Mouse (Mus musculus) cortical plate, adult 2 months (tissue): Measurements from ENCODE around the gene Rexo1. TPM values are rescaled to one million over a fixed set of nuclear protein-coding genes. Genes with fewer than 3 reads are reported as not detected.

ENCODE experiments used
- H3K27ac ChIP-seq: fragments of 200-500 bp; 2 replicates; pipeline ENCODE4 v1.5.1; 2012; ENCODE audit warnings: low read length, control low read depth, inconsistent platforms; ENCODE audit not compliant: insufficient read depth
- H3K4me1 ChIP-seq: fragments of 200-500 bp; 2 replicates; pipeline ENCODE4 v1.6.1; 2011; ENCODE audit warnings: low read length; ENCODE audit not compliant: control insufficient read depth, insufficient read depth
- H3K4me3 ChIP-seq: fragments of 200-500 bp; 2 replicates; pipeline ENCODE4 v1.5.1; 2011; ENCODE audit warnings: mild to moderate bottlenecking, low read length, control low read depth; ENCODE audit not compliant: insufficient read depth
- CTCF ChIP-seq: fragments of 200-500 bp; IDR thresholded peaks from 2 replicates; pipeline ENCODE4 v1.5.1; 2011; ENCODE audit warnings: mild to moderate bottlenecking, control low read depth, low read length; ENCODE audit not compliant: insufficient read depth; ENCODE audit errors: extremely low read depth
- POLR2A ChIP-seq: fragments of 200-500 bp; IDR thresholded peaks from 2 replicates; pipeline ENCODE4 v1.6.1; 2011; ENCODE audit warnings: mild to moderate bottlenecking, low read length, control low read depth; ENCODE audit not compliant: insufficient read depth; ENCODE audit errors: extremely low read depth
- polyA plus RNA-seq: library from polyadenylated mRNA; depleted of rRNA; stranded (reverse); fragments of >200 nt; gene quantifications from 2 replicates; pipeline ENCODE4 v1.2.3, GENCODE M21; 2012

The Rexo1 gene
- polyA plus RNA-seq, 1 experiment = 44.7 TPM

DNA sequence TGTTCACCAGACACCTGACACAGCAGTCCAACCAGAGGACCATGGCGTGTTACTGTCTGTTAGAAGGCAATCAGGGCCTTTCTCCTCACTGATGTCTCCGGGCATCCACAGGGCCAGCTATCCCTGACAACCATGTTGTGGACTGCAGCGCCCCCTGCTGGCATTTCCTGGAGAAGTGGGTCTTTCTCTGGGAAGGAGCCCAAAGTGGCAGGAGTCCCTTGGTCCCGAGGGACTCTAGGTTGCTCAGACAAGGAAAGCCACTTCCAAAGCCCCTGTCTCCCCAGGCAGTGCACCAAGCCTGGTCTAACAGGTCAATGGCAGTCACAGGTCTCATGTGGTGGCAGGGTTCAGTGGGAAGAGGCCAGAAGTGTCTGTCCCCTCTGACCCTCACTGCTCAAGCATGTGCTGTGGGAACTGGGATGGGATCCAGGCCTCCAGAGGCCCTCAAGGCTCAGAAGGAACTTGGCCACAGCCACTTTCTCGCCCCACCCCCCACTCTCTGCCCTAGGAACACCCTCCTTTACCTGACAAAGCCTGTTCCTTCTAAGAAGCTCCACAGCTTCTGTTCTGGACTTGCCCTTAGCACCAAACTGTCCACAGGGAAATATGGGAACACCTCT lies 3.9 kb downstream of the Rexo1 start:
- no peak overlapping the region for H3K4me3 ChIP-seq
- H3K27ac ChIP-seq = no peak overlapping the region
- peaks cover 4% of the 10 kb centered on the region for H3K4me1 ChIP-seq
- TF ChIP-seq CTCF (peak; percentile 69), POLR2A (no peak)

DNA sequence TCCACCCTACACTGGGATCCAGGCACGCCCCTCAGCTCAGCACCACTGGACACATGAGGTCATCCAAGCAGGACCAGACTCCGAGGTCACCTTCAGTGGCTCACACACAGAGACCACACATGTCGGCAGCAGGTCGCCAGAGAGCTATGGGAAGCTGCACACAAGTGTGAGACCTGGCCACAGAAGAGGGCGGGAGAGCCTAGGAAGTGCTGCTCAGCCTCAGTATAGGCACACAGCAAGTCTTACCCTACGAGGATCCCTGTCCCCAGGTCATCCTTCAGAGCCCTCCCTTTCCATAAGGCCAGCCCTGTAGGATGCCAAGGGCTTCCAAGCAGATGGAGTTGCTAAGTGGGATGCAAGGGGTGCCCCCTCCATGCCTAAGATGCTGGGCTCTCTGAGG lies 7.4 kb downstream of the Rexo1 start:
- TF ChIP-seq CTCF = no peak
- TF ChIP-seq POLR2A = no peak
- H3K27ac ChIP-seq = no peak overlapping the region
- no peaks in the 10 kb centered on the region; the same call in 1 of the 2 replicates for H3K4me1 ChIP-seq
- no peak overlapping the region for H3K4me3 ChIP-seq

DNA sequence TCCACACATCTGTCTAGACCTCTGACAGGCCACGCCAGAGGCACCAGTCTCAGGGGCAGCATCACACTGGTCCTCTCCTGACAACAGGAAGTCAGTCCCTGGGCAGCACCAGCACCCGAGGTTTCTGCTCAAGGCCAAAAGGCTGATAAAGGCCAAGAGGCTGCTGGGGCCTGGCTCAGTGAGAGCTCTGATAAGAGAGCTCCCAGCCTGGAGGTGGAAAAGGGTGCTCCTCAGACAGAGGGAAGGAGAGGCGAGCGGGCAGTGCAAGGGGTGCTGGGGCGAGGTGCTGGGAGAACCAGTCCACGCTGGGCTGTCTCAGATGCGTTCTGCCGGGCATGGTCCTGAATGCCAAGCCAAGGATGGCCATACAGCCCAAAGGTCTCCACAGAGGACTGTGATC lies 7.8 kb downstream of the Rexo1 start:
- no peaks in the 10 kb centered on the region; the same call in 1 of the 2 replicates for H3K4me1 ChIP-seq
- TF ChIP-seq POLR2A = no peak
- no peak for TF ChIP-seq CTCF
- H3K27ac ChIP-seq = no peak overlapping the region
- no peak overlapping the region for H3K4me3 ChIP-seq

DNA sequence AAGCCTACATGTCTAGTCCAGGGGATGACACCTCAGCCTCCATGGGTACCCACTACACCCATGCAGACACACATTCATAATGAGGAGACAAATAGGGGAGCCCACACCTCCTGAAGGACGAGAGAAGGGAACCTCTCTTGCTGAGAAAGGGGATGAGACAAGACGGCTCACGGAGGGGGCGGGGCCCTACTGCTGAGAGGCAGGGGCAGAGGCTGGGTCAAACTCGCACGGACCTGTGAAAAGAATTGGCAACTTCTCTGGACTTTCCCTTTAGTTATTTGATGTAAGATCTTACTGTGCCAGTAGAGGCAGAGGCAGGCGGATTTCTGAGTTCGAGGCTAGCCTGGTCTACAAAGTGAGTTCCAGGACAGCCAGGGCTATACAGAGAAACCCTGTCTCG lies 9.0 kb downstream of the Rexo1 start:
- TF ChIP-seq CTCF (no peak), POLR2A (no peak)
- no peaks in the 10 kb centered on the region for H3K4me1 ChIP-seq
- no peak overlapping the region for H3K4me3 ChIP-seq
- no peak overlapping the region for H3K27ac ChIP-seq

DNA sequence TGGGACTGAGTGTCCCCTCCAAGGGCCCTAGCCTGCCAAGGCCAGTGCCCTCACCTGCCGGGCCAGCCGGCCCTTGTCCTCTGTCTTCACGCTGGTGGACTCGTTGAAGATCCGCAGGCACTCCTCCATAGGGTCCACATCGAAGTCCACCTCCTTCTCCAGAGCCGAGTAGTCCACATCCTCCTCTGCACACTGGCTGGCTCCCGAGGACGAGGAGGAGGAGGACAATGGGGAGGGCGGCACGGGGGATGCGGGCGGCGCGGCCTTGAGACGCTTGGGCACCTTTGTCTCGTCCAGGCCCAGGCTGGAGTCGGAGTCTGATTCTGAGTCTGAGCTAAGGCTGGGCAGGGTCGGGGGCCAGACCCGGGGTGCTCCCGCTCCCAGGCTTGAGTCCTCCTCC lies 12.1 kb downstream of the Rexo1 start:
- no peak for TF ChIP-seq POLR2A
- TF ChIP-seq CTCF = no peak
- H3K4me3 ChIP-seq = no peak overlapping the region
- no peaks in the 10 kb centered on the region for H3K4me1 ChIP-seq
- H3K27ac ChIP-seq = no peak overlapping the region

DNA sequence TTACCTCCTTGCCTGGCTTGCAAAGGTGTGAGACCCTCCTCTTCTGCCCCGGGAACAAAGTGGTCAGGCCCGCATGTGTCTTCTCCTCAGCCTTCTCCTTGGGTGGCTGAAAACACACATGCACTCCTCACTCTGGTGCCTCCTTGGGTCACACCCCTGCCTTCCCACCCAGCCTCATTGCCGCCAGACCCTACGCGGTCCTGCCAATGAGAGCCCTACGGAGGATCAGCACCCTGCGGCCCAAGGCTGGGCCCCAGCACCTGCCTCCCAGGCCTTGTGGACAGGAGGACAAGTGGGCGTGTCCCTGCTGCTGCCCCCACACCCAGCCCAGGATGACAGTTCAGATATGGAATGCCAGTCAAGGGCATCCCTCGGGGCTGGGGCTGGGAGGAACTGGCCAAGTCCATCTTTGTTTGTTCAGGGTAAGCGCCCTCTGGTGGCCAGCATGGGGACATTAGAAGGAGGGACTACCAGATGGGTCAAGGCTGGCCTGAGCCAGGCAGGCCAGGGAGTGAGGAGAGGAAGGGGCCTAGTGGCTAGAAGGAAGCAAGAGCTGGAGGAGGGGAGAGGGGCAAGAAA lies 12.8 kb downstream of the Rexo1 start:
- H3K4me3 ChIP-seq = no peak overlapping the region
- H3K27ac ChIP-seq = no peak overlapping the region
- H3K4me1 ChIP-seq = 0 out of 2 replicates have a peak, but pooled peaks cover 1% of the 10 kb centered on the region
- no peak for TF ChIP-seq POLR2A
- peak; percentile 65 for TF ChIP-seq CTCF

DNA sequence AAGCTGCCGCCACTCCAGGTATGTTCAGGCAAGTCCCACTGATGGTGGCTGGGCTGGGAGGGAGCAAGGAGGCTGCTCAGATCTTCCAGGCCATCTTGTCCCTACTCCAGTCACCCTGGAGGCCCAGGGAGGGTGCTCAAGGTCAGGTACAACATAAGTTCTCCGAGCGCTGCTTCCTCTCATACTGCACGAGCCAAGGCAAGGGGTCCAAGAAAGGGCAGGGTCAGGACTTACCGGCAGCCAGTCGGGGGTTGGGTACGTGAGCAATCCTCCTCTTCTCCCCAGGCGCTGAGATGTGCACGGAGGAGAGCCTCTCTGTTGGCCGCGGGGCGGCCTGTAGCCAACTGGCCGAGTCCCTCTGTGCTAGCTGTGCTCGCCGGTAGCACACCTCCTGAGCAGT lies 13.8 kb downstream of the Rexo1 start:
- Histone ChIP-seq H3K27ac (no peak overlapping the region), H3K4me1 (0 out of 2 replicates have a peak, but pooled peaks cover 1% of the 10 kb centered on the region), H3K4me3 (no peak overlapping the region)
- TF ChIP-seq POLR2A (no peak), CTCF (no peak)

DNA sequence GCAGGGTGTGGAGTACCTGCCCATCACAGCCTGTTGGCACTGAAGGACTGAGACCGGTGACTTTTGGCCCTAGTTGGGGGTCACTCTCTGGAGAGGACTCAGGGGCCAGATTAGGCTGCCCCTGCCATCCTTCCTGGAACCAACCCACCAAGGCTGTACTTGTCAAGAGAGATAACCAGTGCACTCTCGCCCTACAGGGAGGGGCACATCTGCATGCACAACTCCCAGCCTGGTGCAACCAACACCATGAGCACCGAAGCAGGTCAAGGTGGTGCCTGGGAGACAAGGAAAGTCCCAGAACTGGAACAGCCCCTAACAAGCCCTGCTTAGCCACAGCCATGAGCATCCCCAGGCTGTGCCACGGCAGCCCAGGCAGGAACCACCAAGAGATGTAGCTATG lies 14.4 kb downstream of the Rexo1 start:
- Histone ChIP-seq H3K27ac (no peak overlapping the region), H3K4me3 (no peak overlapping the region), H3K4me1 (0 out of 2 replicates have a peak, but pooled peaks cover 1% of the 10 kb centered on the region)
- TF ChIP-seq POLR2A (no peak), CTCF (no peak)

DNA sequence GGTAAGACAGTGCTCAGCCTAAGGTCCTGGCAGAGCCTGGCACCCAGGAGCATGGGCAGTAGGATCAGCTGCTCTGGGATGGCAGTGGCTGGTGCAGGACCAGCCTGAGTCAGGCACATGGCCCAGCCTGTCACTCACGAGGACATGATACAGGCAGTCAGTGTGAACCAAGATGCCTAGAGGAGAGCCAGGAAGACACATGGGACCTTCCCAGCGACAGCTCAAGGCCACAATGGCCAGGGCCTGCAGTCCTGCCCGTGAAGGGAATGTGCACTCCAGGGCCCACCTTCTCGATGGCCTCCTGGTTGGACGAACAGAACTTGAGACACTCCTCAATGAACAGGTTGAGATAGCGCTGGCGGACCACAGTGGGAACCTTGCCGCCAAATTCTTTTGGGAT lies 15.8 kb downstream of the Rexo1 start:
- Histone ChIP-seq H3K4me1 (0 out of 2 replicates have a peak, but pooled peaks cover 1% of the 10 kb centered on the region), H3K27ac (no peak overlapping the region), H3K4me3 (no peak overlapping the region)
- TF ChIP-seq POLR2A = no peak
- TF ChIP-seq CTCF = no peak

DNA sequence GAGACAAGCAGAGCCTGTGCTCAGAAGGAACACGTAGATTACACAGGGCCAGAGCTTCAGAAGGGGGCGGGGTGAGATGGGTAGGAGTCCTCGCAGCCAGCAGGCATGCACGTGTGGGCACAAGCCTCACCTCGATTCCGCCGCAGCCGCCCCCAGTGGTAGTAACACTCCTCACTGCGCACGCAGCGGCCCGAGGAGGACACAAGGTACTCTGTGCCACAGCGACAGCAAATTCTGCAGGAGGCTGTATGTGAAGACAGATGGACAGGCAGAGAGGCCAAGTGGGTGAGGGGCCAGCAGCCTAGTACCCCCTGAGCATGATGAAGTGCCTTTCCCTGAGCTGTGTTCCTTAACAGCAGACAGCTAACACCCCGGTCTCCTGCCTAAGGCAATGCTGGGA lies 17.5 kb downstream of the Rexo1 start:
- 0 out of 2 replicates have a peak, but pooled peaks cover 1% of the 10 kb centered on the region for H3K4me1 ChIP-seq
- TF ChIP-seq CTCF = no peak
- no peak for TF ChIP-seq POLR2A
- no peak overlapping the region for H3K4me3 ChIP-seq
- H3K27ac ChIP-seq = no peak overlapping the region
